In genomic region chr2:25177685-25178084, GRCm38 (mm10) we compare ENCODE assay signal across 8 mouse cellular contexts. TPM values are rescaled to one million over a fixed set of nuclear protein-coding genes. Genes with fewer than 3 reads are reported as not detected.
DNase-seq lines count a peak whose midpoint lies in the region; ATAC-seq and TF ChIP-seq lines count a peak whose summit lies in the region.

No protein-coding gene starts in this region.

- no peak for TF ChIP-seq EP300 in lung, postnatal 0 days (IDR thresholded peaks at IDR 0.05)

- H3K36me3 ChIP-seq in forebrain, embryonic 14.5 days (ENCODE audit: control insufficient read depth, insufficient read depth, low read length), result no peaks in the 10 kb centered on the region
- no peaks in the 10 kb centered on the region for H3K36me3 ChIP-seq in intestine, embryonic 16.5 days (ENCODE audit: control insufficient read depth, insufficient read depth, low read length)
- H3K36me3 ChIP-seq in lung, postnatal 0 days (ENCODE audit: insufficient read depth, low read length), result no peaks in the 10 kb centered on the region
- H3K36me3 ChIP-seq in stomach, embryonic 14.5 days (ENCODE audit: control insufficient read depth, insufficient read depth, low read length), result no peaks in the 10 kb centered on the region

- WGBS in forebrain, embryonic 14.5 days, result 4% methylated on average over 5 of the region's 6 CpGs
- 14% methylated on average over 6 of the region's 6 CpGs for WGBS in intestine, embryonic 16.5 days
- WGBS in lung, postnatal 0 days, result 17% methylated on average over 6 of the region's 6 CpGs
- WGBS in stomach, embryonic 14.5 days, result 5% methylated on average over 6 of the region's 6 CpGs

- peak; percentile 19 for ATAC-seq in forebrain, embryonic 14.5 days
- no peak for ATAC-seq in intestine, embryonic 16.5 days
- peak; percentile 48 for ATAC-seq in lung, postnatal 0 days
- ATAC-seq in stomach, embryonic 14.5 days (ENCODE audit: insufficient number of reproducible peaks, insufficient read depth, low FRiP score, low read depth), result no peak

- H3K27me3 ChIP-seq in forebrain, embryonic 14.5 days (replicated peaks; ENCODE audit: control insufficient read depth, insufficient read depth, low read length), result no peaks in the 10 kb centered on the region
- peaks cover 12% of the 10 kb centered on the region for H3K27me3 ChIP-seq in intestine, embryonic 16.5 days (replicated peaks; ENCODE audit: control insufficient read depth, insufficient read depth, low read length)
- 0 out of 2 replicates have a peak, but pooled peaks cover 11% of the 10 kb centered on the region for H3K27me3 ChIP-seq in lung, postnatal 0 days (replicated peaks; ENCODE audit: insufficient read depth, low read length)
- H3K27me3 ChIP-seq in stomach, embryonic 14.5 days (ENCODE audit: control insufficient read depth, insufficient read depth, low read length), result peaks cover 7% of the 10 kb centered on the region

- H3K4me1 ChIP-seq in forebrain, embryonic 14.5 days (ENCODE audit: control insufficient read depth, insufficient read depth, low read length), result peaks cover 43% of the 10 kb centered on the region
- peaks cover 58% of the 10 kb centered on the region for H3K4me1 ChIP-seq in intestine, embryonic 16.5 days (ENCODE audit: control insufficient read depth, insufficient read depth, low read length)
- peaks cover 26% of the 10 kb centered on the region; the same call in 1 of the 2 replicates for H3K4me1 ChIP-seq in lung, postnatal 0 days (ENCODE audit: insufficient read depth, low read depth, low read length)
- peaks cover 34% of the 10 kb centered on the region for H3K4me1 ChIP-seq in stomach, embryonic 14.5 days (ENCODE audit: control insufficient read depth, insufficient read depth, low read length)

- no peaks in the 10 kb centered on the region for H3K9me3 ChIP-seq in forebrain, embryonic 14.5 days (replicated peaks; ENCODE audit: control insufficient read depth, low read length)
- no peaks in the 10 kb centered on the region for H3K9me3 ChIP-seq in intestine, embryonic 16.5 days (ENCODE audit: control insufficient read depth, low read length)
- no peaks in the 10 kb centered on the region for H3K9me3 ChIP-seq in lung, postnatal 0 days (ENCODE audit: low read length)
- H3K9me3 ChIP-seq in stomach, embryonic 14.5 days (ENCODE audit: control insufficient read depth, low read depth, low read length), result no peaks in the 10 kb centered on the region

- DNase-seq in lung, adult 18-20 months, result peak; percentile 72 to 81
- no peak for DNase-seq in lung, postnatal 25 days (ENCODE audit: low spot score)
- peak; percentile 81 for DNase-seq in forebrain, embryonic 14.5 days (ENCODE audit: low spot score)
- DNase-seq in lung, postnatal 0 days (ENCODE audit: low spot score), result peak; percentile 70
- no peak for DNase-seq in cerebellum, adult 8-10 months
- no peak for DNase-seq in cerebellum, adult 11 months

- H3K27ac ChIP-seq in forebrain, embryonic 14.5 days (ENCODE audit: low read depth, low read length), result peak overlapping the region; percentile 75
- peak overlapping the region; percentile 52; the same call in 1 of the 2 replicates for H3K27ac ChIP-seq in intestine, embryonic 16.5 days (ENCODE audit: low read length)
- peak overlapping the region; percentile 72 for H3K27ac ChIP-seq in lung, postnatal 0 days (ENCODE audit: low read length)
- peak overlapping the region; percentile 40; the same call in 1 of the 2 replicates for H3K27ac ChIP-seq in stomach, embryonic 14.5 days (ENCODE audit: low read length)

- peak overlapping the region; percentile 32 for H3K9ac ChIP-seq in forebrain, embryonic 14.5 days (ENCODE audit: low read length)
- H3K9ac ChIP-seq in intestine, embryonic 16.5 days (ENCODE audit: low read depth, low read length), result peak overlapping the region; percentile 41; the same call in 1 of the 2 replicates
- no peak overlapping the region for H3K9ac ChIP-seq in lung, postnatal 0 days (replicated peaks; ENCODE audit: low read depth)
- H3K9ac ChIP-seq in stomach, embryonic 14.5 days (replicated peaks; ENCODE audit: low read depth, low read length), result no peak overlapping the region

- H3K4me3 ChIP-seq in forebrain, embryonic 14.5 days (ENCODE audit: low read depth, low read length), result no peak overlapping the region
- no peak overlapping the region for H3K4me3 ChIP-seq in intestine, embryonic 16.5 days (ENCODE audit: low read length)
- no peak overlapping the region for H3K4me3 ChIP-seq in lung, postnatal 0 days (ENCODE audit: low read depth, low read length)
- no peak overlapping the region for H3K4me3 ChIP-seq in stomach, embryonic 14.5 days (ENCODE audit: low read depth, low read length)

- H3K4me2 ChIP-seq in forebrain, embryonic 14.5 days (ENCODE audit: low read length), result peak overlapping the region; percentile 29
- 0 out of 2 replicates have a peak overlapping the region, but pooled peaks have one; percentile 1 for H3K4me2 ChIP-seq in intestine, embryonic 16.5 days (ENCODE audit: low read depth, low read length)
- H3K4me2 ChIP-seq in lung, postnatal 0 days (replicated peaks; ENCODE audit: low read depth, low read length), result no peak overlapping the region; the same call in none of the 2 replicates
- H3K4me2 ChIP-seq in stomach, embryonic 14.5 days (replicated peaks; ENCODE audit: low read depth, low read length), result no peak overlapping the region

- TF ChIP-seq CTCF in lung, postnatal 0 days (IDR thresholded peaks at IDR 0.05), result no peak

RNA-seq across cellular contexts. Expression of gene Nrarp, which starts 2.9 kb away (rescaled TPM):
- polyA plus RNA-seq in forebrain, embryonic 14.5 days (2014; fragmentation: Nextera tagmentation; extraction: Ambion mirVana), result 18.6 and 22.1 TPM in 2 replicates
- polyA plus RNA-seq in intestine, embryonic 16.5 days (2015; fragmentation: Nextera tagmentation; extraction: Ambion mirVana), result 11.0 and 14.4 TPM in 2 replicates
- polyA plus RNA-seq in lung, postnatal 0 days (2015; fragmentation: Nextera tagmentation; extraction: Ambion mirVana), result 14.1 and 16.0 TPM in 2 replicates
- 8.0 and 8.9 TPM in 2 replicates for polyA plus RNA-seq in stomach, embryonic 14.5 days (2014; fragmentation: Nextera tagmentation; extraction: Ambion mirVana)

RNA-seq across cellular contexts. Expression of gene Tor4a, which starts 19.0 kb away (rescaled TPM):
- 0.97 and 1.9 TPM in 2 replicates for polyA plus RNA-seq in forebrain, embryonic 14.5 days (2014; fragmentation: Nextera tagmentation; extraction: Ambion mirVana)
- polyA plus RNA-seq in intestine, embryonic 16.5 days (2015; fragmentation: Nextera tagmentation; extraction: Ambion mirVana), result 23.0 and 23.4 TPM in 2 replicates
- polyA plus RNA-seq in lung, postnatal 0 days (2015; fragmentation: Nextera tagmentation; extraction: Ambion mirVana), result 13.8 and 14.8 TPM in 2 replicates
- 12.8 and 15.8 TPM in 2 replicates for polyA plus RNA-seq in stomach, embryonic 14.5 days (2014; fragmentation: Nextera tagmentation; extraction: Ambion mirVana)

RNA-seq across cellular contexts. Expression of gene Nelfb, which starts 33.6 kb away (rescaled TPM):
- polyA plus RNA-seq in forebrain, embryonic 14.5 days (2014; fragmentation: Nextera tagmentation; extraction: Ambion mirVana), result 68.8 and 73.5 TPM in 2 replicates
- 99.9 and 102 TPM in 2 replicates for polyA plus RNA-seq in intestine, embryonic 16.5 days (2015; fragmentation: Nextera tagmentation; extraction: Ambion mirVana)
- 74.0 and 80.1 TPM in 2 replicates for polyA plus RNA-seq in lung, postnatal 0 days (2015; fragmentation: Nextera tagmentation; extraction: Ambion mirVana)
- 102 TPM in 2 replicates for polyA plus RNA-seq in stomach, embryonic 14.5 days (2014; fragmentation: Nextera tagmentation; extraction: Ambion mirVana)

RNA-seq across cellular contexts. Expression of gene Stpg3, which starts 36.8 kb away (rescaled TPM):
- polyA plus RNA-seq in forebrain, embryonic 14.5 days (2014; fragmentation: Nextera tagmentation; extraction: Ambion mirVana), result not detected in 2 replicates
- not detected in 2 replicates for polyA plus RNA-seq in intestine, embryonic 16.5 days (2015; fragmentation: Nextera tagmentation; extraction: Ambion mirVana)
- 0.12 TPM in 1 of 2 replicates, not detected in the other for polyA plus RNA-seq in lung, postnatal 0 days (2015; fragmentation: Nextera tagmentation; extraction: Ambion mirVana)
- polyA plus RNA-seq in stomach, embryonic 14.5 days (2014; fragmentation: Nextera tagmentation; extraction: Ambion mirVana), result not detected in 2 replicates

RNA-seq across cellular contexts. Expression of gene Fam166a, which starts 40.9 kb away (rescaled TPM):
- polyA plus RNA-seq in forebrain, embryonic 14.5 days (2014; fragmentation: Nextera tagmentation; extraction: Ambion mirVana), result 1.1 TPM in 1 of 2 replicates, not detected in the other
- 0.12 and 0.62 TPM in 2 replicates for polyA plus RNA-seq in intestine, embryonic 16.5 days (2015; fragmentation: Nextera tagmentation; extraction: Ambion mirVana)
- 0.32 and 0.98 TPM in 2 replicates for polyA plus RNA-seq in lung, postnatal 0 days (2015; fragmentation: Nextera tagmentation; extraction: Ambion mirVana)
- not detected in 2 replicates for polyA plus RNA-seq in stomach, embryonic 14.5 days (2014; fragmentation: Nextera tagmentation; extraction: Ambion mirVana)

Comparison
In these comparisons a context has a peak if more than half of its experiments do, and no peak if none do; other contexts are left out.
1. DNase-seq: peak in lung, adult 18-20 months (2 of 2), forebrain, embryonic 14.5 days (single experiment) and lung, postnatal 0 days (single experiment); none in lung, postnatal 25 days (single experiment), cerebellum, adult 8-10 months (single experiment) and cerebellum, adult 11 months (single experiment).
2. ATAC-seq: peak in forebrain, embryonic 14.5 days (single experiment) and lung, postnatal 0 days (single experiment); none in intestine, embryonic 16.5 days (single experiment) and stomach, embryonic 14.5 days (single experiment).
3. H3K4me2 ChIP-seq: peak in forebrain, embryonic 14.5 days (single experiment) and intestine, embryonic 16.5 days (single experiment); none in lung, postnatal 0 days (single experiment) and stomach, embryonic 14.5 days (single experiment).
4. H3K9ac ChIP-seq: peak in forebrain, embryonic 14.5 days (single experiment) and intestine, embryonic 16.5 days (single experiment); none in lung, postnatal 0 days (single experiment) and stomach, embryonic 14.5 days (single experiment).
5. Peak in every context shown above with its lines, with median percentiles within 50 percentile points of each other: H3K27ac ChIP-seq.